Mouse (Mus musculus): ENCODE results near the gene Tanc1. TPM values are rescaled to one million over a fixed set of nuclear protein-coding genes. Genes with fewer than 3 reads are reported as not detected.

Gene Tanc1
- polyA plus RNA-seq, 1 experiment: 7.2 TPM

- H3K27me3 ChIP-seq (ENCODE audit: control insufficient read depth, insufficient read depth, low read length): no peaks in the 10 kb centered on the region
- WGBS: 82% methylated on average over 13 of the region's 13 CpGs
- no peak for TF ChIP-seq POLR2A (IDR thresholded peaks at IDR 0.05; ENCODE audit: low read depth, low read length)
- no peak for TF ChIP-seq CTCF (IDR thresholded peaks at IDR 0.05; ENCODE audit: extremely low read depth, insufficient read length, insufficient replicate concordance, low read depth, low read length)
- no peak overlapping the region for H3K27ac ChIP-seq (ENCODE audit: insufficient read depth, low read depth, low read length)
- H3K36me3 ChIP-seq (ENCODE audit: control insufficient read depth, insufficient read depth, low read length): peaks cover 2% of the 10 kb centered on the region; the same call in 1 of the 2 replicates
- no peak overlapping the region for H3K4me3 ChIP-seq (ENCODE audit: low read depth, low read length)
- no peaks in the 10 kb centered on the region for H3K4me1 ChIP-seq (ENCODE audit: control insufficient read depth, insufficient read depth, insufficient read length, low read length)
Observed at GRCm38 (mm10) chr2:59707922-59708706, 96.3 kb downstream of the Tanc1 start.

GRCm38 (mm10) chr2:59710771-59711170 is 98.9 kb downstream of the Tanc1 start:
- H3K27me3 ChIP-seq (ENCODE audit: control insufficient read depth, insufficient read depth, low read length): no peaks in the 10 kb centered on the region
- no peak for TF ChIP-seq POLR2A (IDR thresholded peaks at IDR 0.05; ENCODE audit: low read depth, low read length)
- no peak for TF ChIP-seq CTCF (IDR thresholded peaks at IDR 0.05; ENCODE audit: extremely low read depth, insufficient read length, insufficient replicate concordance, low read depth, low read length)
- H3K36me3 ChIP-seq (ENCODE audit: control insufficient read depth, insufficient read depth, low read length): peaks cover 2% of the 10 kb centered on the region; the same call in 1 of the 2 replicates
- H3K4me3 ChIP-seq (ENCODE audit: low read depth, low read length): no peak overlapping the region
- WGBS: 88% methylated on average over 6 of the region's 6 CpGs
- H3K27ac ChIP-seq (ENCODE audit: insufficient read depth, low read depth, low read length): no peak overlapping the region
- H3K4me1 ChIP-seq (ENCODE audit: control insufficient read depth, insufficient read depth, insufficient read length, low read length): no peaks in the 10 kb centered on the region; the same call in 1 of the 2 replicates

GRCm38 (mm10) chr2:59711992-59712391 is 100.2 kb downstream of the Tanc1 start:
- Histone ChIP-seq H3K27ac (ENCODE audit: insufficient read depth, low read depth, low read length) (no peak overlapping the region), H3K4me3 (ENCODE audit: low read depth, low read length) (no peak overlapping the region), H3K36me3 (ENCODE audit: control insufficient read depth, insufficient read depth, low read length) (no peaks in the 10 kb centered on the region), H3K27me3 (ENCODE audit: control insufficient read depth, insufficient read depth, low read length) (no peaks in the 10 kb centered on the region), H3K4me1 (ENCODE audit: control insufficient read depth, insufficient read depth, insufficient read length, low read length) (no peaks in the 10 kb centered on the region; the same call in 1 of the 2 replicates)
- 83% methylated on average over 8 of the region's 8 CpGs for WGBS
- TF ChIP-seq CTCF (IDR thresholded peaks at IDR 0.05; ENCODE audit: extremely low read depth, insufficient read length, insufficient replicate concordance, low read depth, low read length) (no peak), POLR2A (IDR thresholded peaks at IDR 0.05; ENCODE audit: low read depth, low read length) (no peak)

- Histone ChIP-seq H3K27me3 (ENCODE audit: control insufficient read depth, insufficient read depth, low read length) (no peaks in the 10 kb centered on the region), H3K27ac (ENCODE audit: insufficient read depth, low read depth, low read length) (no peak overlapping the region), H3K4me1 (ENCODE audit: control insufficient read depth, insufficient read depth, insufficient read length, low read length) (no peaks in the 10 kb centered on the region; the same call in 1 of the 2 replicates), H3K36me3 (ENCODE audit: control insufficient read depth, insufficient read depth, low read length) (no peaks in the 10 kb centered on the region), H3K4me3 (ENCODE audit: low read depth, low read length) (no peak overlapping the region)
- 85% methylated on average over 9 of the region's 9 CpGs for WGBS
- TF ChIP-seq CTCF (IDR thresholded peaks at IDR 0.05; ENCODE audit: extremely low read depth, insufficient read length, insufficient replicate concordance, low read depth, low read length) (no peak), POLR2A (IDR thresholded peaks at IDR 0.05; ENCODE audit: low read depth, low read length) (no peak)
Observed at GRCm38 (mm10) chr2:59712484-59712883, 100.6 kb downstream of the Tanc1 start.

GRCm38 (mm10) chr2:59713626-59714556 is 102.0 kb downstream of the Tanc1 start:
- Histone ChIP-seq H3K4me1 (ENCODE audit: control insufficient read depth, insufficient read depth, insufficient read length, low read length) (no peaks in the 10 kb centered on the region; the same call in 1 of the 2 replicates), H3K27ac (ENCODE audit: insufficient read depth, low read depth, low read length) (no peak overlapping the region), H3K27me3 (ENCODE audit: control insufficient read depth, insufficient read depth, low read length) (no peaks in the 10 kb centered on the region), H3K36me3 (ENCODE audit: control insufficient read depth, insufficient read depth, low read length) (no peaks in the 10 kb centered on the region), H3K4me3 (ENCODE audit: low read depth, low read length) (no peak overlapping the region)
- WGBS: 53% methylated on average over 9 of the region's 9 CpGs
- TF ChIP-seq CTCF (IDR thresholded peaks at IDR 0.05; ENCODE audit: extremely low read depth, insufficient read length, insufficient replicate concordance, low read depth, low read length) (no peak), POLR2A (IDR thresholded peaks at IDR 0.05; ENCODE audit: low read depth, low read length) (no peak)

GRCm38 (mm10) chr2:59714992-59715391 is 103.2 kb downstream of the Tanc1 start:
- WGBS: 88% methylated on average over 2 of the region's 2 CpGs
- Histone ChIP-seq H3K4me3 (ENCODE audit: low read depth, low read length) (no peak overlapping the region), H3K27me3 (ENCODE audit: control insufficient read depth, insufficient read depth, low read length) (no peaks in the 10 kb centered on the region), H3K36me3 (ENCODE audit: control insufficient read depth, insufficient read depth, low read length) (no peaks in the 10 kb centered on the region), H3K27ac (ENCODE audit: insufficient read depth, low read depth, low read length) (no peak overlapping the region), H3K4me1 (ENCODE audit: control insufficient read depth, insufficient read depth, insufficient read length, low read length) (no peaks in the 10 kb centered on the region; the same call in 1 of the 2 replicates)
- TF ChIP-seq POLR2A (IDR thresholded peaks at IDR 0.05; ENCODE audit: low read depth, low read length) (no peak), CTCF (IDR thresholded peaks at IDR 0.05; ENCODE audit: extremely low read depth, insufficient read length, insufficient replicate concordance, low read depth, low read length) (no peak)

Measured in small intestine, adult 2 months (tissue).